Mouse (Mus musculus) erythroid progenitor cell, adult 5-6 weeks (primary cell): ENCODE results near the gene Zfp109. TPM values are rescaled to one million over a fixed set of nuclear protein-coding genes. Genes with fewer than 3 reads are reported as not detected.

Experiments
- ATAC-seq: replicated peaks from 2 replicates; pipeline ENCODE4 v1.8.0; 2016; ENCODE audit warnings: moderate number of reproducible peaks, mild to moderate bottlenecking, moderate TSS enrichment, inconsistent platforms; ENCODE audit not compliant: poor library complexity, low FRiP score, severe bottlenecking
- total RNA-seq, 2 experiments: library from RNA; stranded (forward) in 1 of 2; stranded (reverse) in 1 of 2; fragments of 150-400 nt in 1 of 2; fragments of 186-747, 209-891 nt in 1 of 2; gene quantifications; 2 replicates each; pipeline versions ENCODE4 v1.2.3 to v1.2.4; 2015 to 2017; ENCODE audit warnings: low replicate concordance in 2 of 2

Zfp109 gene
- total RNA-seq, 2 experiments from 2014 or later = 1.3 TPM

DNA sequence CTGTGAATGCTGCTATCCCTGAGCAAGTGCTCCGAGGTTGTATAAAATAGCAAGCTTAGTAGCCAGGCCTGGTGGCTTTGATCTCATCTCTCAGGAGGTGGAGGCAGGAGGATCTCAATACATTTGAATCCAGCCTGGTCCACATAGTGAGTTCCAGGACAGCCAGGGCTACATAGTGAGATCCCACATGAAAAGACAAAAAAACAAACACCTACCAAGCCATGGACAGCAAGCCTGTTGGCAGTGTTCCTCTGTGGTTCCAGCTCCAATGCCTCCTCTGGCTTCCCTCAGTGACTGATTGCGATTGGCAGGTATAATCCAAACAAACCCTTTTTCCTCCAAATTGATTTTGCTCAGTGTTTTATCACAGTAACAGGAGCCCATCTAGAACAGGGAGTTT, 27.1 kb downstream of the Zfp109 start:
- ATAC-seq = no peak

- no peak for ATAC-seq
Measured at GRCm38 (mm10) chr7:24208282-24208886, 29.0 kb downstream of the Zfp109 start.

- no peak for ATAC-seq
Measured at GRCm38 (mm10) chr7:24207488-24208261, 29.7 kb downstream of the Zfp109 start.

DNA sequence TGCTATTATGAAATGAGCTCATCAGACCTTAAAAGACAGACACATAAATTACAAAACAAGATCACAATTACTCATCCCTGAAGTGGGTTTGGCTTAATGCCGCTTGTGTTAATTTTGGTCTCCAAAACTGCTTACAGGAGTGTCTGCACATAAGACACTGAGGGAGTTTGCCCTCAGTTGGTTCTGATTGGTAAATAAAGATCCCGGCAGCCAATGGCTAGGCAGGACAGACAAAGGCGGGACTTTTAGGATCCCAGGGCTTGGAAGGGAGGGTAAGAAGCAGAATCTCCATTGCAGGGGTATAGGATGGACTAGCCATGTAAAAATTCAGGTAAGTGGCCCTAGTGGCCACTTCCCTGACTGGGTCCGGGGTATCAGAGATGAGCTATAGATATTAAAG, 40.4 kb downstream of the Zfp109 start:
- ATAC-seq = no peak

- ATAC-seq = no peak
Measured at GRCm38 (mm10) chr7:24193157-24193556, 44.2 kb downstream of the Zfp109 start.

GRCm38 (mm10) chr7:24191361-24191760, 46.0 kb downstream of the Zfp109 start:
- no peak for ATAC-seq

DNA sequence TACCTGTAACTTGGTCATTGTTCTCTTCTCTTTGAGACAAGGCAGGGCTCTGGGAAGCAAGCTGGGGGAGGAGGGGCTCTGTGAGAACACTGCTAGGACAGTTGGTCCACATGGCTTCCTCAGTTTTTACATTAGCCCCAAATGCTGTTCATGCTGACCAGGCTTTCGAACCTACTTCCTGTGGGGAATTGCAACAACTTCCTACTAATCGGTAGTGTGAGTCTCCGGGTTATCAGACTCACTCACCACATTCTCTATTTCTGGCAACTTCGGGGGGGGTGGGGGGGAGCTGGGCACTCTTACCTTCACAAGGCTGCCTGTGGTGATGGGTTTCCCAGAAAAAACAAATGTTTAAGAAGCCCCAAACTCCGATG, 47.8 kb downstream of the Zfp109 start:
- no peak for ATAC-seq

DNA sequence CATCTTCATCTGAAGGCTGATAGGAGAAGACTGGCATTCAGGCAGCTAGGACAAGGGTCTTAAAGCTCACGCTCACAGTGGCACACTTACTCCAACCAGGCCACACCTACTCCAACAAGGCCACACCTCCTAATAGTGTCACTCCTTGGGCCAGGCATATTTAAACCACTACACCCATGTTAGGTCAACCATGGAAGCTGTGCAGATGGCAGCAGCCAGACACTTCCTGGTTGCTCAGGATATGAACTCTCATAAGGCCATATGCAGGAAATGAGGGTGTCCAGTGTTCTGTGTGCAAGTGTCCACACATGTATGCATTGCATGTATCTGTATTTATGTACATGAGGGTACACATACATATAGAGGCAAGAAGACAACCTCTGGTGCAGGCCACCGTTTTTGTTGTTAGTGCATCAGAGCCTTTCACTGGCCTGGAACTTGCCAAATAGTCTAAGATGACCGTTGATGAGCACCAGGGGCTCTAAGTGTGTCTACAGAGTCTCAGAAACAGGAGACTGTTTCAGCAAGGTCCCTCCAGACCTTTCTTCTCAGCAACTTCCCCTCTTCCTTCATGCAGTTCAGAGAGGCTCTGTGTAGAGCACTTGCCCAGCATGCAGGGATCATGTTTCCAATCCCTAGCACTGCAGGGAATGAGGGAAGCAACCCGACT, 48.3 kb downstream of the Zfp109 start:
- ATAC-seq = no peak

DNA sequence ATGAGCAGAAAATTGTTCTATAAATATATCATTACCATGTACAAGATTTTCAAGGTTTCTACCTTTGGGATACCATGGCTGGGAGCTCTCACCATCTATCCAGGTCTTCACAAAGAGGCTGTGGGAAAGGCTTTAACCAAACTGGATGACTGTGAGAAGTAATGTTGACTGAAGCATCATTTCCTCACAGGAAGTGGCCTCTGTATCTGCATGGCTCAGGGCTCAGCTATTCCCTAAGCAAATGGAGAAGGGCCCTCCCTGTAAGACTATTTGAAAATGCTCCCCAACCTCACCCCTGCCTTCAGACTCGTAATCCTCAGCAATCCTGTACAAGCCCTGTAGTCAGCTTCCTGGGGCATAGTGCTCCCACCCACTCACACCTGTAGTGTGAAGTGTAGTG, 49.7 kb downstream of the Zfp109 start:
- no peak for ATAC-seq

Other genes with a start within 250 kb of the Zfp109 start
- gene V1rd19, start 235.9 kb downstream of the Zfp109 start, total RNA-seq (2015; ENCODE audit: low replicate concordance) = not detected in 2 replicates
- gene V1rd19, start 235.9 kb downstream of the Zfp109 start, total RNA-seq (2017; ENCODE audit: low replicate concordance) = not detected in 2 replicates
- not detected in 2 replicates for gene Vmn1r183, start 184.3 kb downstream of the Zfp109 start, total RNA-seq (2015; ENCODE audit: low replicate concordance)
- gene Vmn1r183, start 184.3 kb downstream of the Zfp109 start, total RNA-seq (2017; ENCODE audit: low replicate concordance) = not detected in 2 replicates
- gene Zfp180, start 155.6 kb downstream of the Zfp109 start, total RNA-seq (2015; ENCODE audit: low replicate concordance) = 16.6 and 25.2 TPM in 2 replicates
- gene Zfp180, start 155.6 kb downstream of the Zfp109 start, total RNA-seq (2017; ENCODE audit: low replicate concordance) = 19.4 and 20.3 TPM in 2 replicates
- 3.2 and 4.2 TPM in 2 replicates for gene Zfp112, start 125.2 kb downstream of the Zfp109 start, total RNA-seq (2015; ENCODE audit: low replicate concordance)
- gene Zfp112, start 125.2 kb downstream of the Zfp109 start, total RNA-seq (2017; ENCODE audit: low replicate concordance) = 1.3 and 2.3 TPM in 2 replicates
- 5.4 TPM in 1 of 2 replicates, not detected in the other for gene Zfp235, start 103.4 kb downstream of the Zfp109 start, total RNA-seq (2015; ENCODE audit: low replicate concordance)
- not detected in 2 replicates for gene Zfp235, start 103.4 kb downstream of the Zfp109 start, total RNA-seq (2017; ENCODE audit: low replicate concordance)
- 0.42 TPM in 1 of 2 replicates, not detected in the other for gene Zfp114, start 62.5 kb downstream of the Zfp109 start, total RNA-seq (2015; ENCODE audit: low replicate concordance)
- not detected in 2 replicates for gene Zfp114, start 62.5 kb downstream of the Zfp109 start, total RNA-seq (2017; ENCODE audit: low replicate concordance)
- gene Zfp111, start 26.1 kb downstream of the Zfp109 start, total RNA-seq (2015; ENCODE audit: low replicate concordance) = 0.72 and 4.2 TPM in 2 replicates
- gene Zfp111, start 26.1 kb downstream of the Zfp109 start, total RNA-seq (2017; ENCODE audit: low replicate concordance) = 0.51 and 1.1 TPM in 2 replicates
- not detected in 2 replicates for gene Zfp108, start 17.2 kb upstream of the Zfp109 start, total RNA-seq (2015; ENCODE audit: low replicate concordance)
- not detected in 2 replicates for gene Zfp108, start 17.2 kb upstream of the Zfp109 start, total RNA-seq (2017; ENCODE audit: low replicate concordance)
- not detected in 2 replicates for gene Zfp93, start 32.9 kb upstream of the Zfp109 start, total RNA-seq (2015; ENCODE audit: low replicate concordance)
- 0.39 and 0.83 TPM in 2 replicates for gene Zfp93, start 32.9 kb upstream of the Zfp109 start, total RNA-seq (2017; ENCODE audit: low replicate concordance)
- 1.1 and 2.5 TPM in 2 replicates for gene Zfp61, start 63.7 kb upstream of the Zfp109 start, total RNA-seq (2015; ENCODE audit: low replicate concordance)
- gene Zfp61, start 63.7 kb upstream of the Zfp109 start, total RNA-seq (2017; ENCODE audit: low replicate concordance) = 1.8 TPM in 1 of 2 replicates, not detected in the other
- gene Zfp94, start 79.1 kb upstream of the Zfp109 start, total RNA-seq (2015; ENCODE audit: low replicate concordance) = 0.72 TPM in 1 of 2 replicates, not detected in the other
- 0.39 TPM in 1 of 2 replicates, not detected in the other for gene Zfp94, start 79.1 kb upstream of the Zfp109 start, total RNA-seq (2017; ENCODE audit: low replicate concordance)
- not detected in 2 replicates for gene Tescl, start 96.4 kb upstream of the Zfp109 start, total RNA-seq (2015; ENCODE audit: low replicate concordance)
- not detected in 2 replicates for gene Tescl, start 96.4 kb upstream of the Zfp109 start, total RNA-seq (2017; ENCODE audit: low replicate concordance)
- gene Lypd5, start 111.6 kb upstream of the Zfp109 start, total RNA-seq (2015; ENCODE audit: low replicate concordance) = not detected in 2 replicates
- gene Lypd5, start 111.6 kb upstream of the Zfp109 start, total RNA-seq (2017; ENCODE audit: low replicate concordance) = not detected in 2 replicates
- gene Kcnn4, start 132.7 kb upstream of the Zfp109 start, total RNA-seq (2015; ENCODE audit: low replicate concordance) = 237 and 287 TPM in 2 replicates
- 417 and 443 TPM in 2 replicates for gene Kcnn4, start 132.7 kb upstream of the Zfp109 start, total RNA-seq (2017; ENCODE audit: low replicate concordance)
- 33.9 and 52.0 TPM in 2 replicates for gene Smg9, start 162.1 kb upstream of the Zfp109 start, total RNA-seq (2015; ENCODE audit: low replicate concordance)
- 25.2 and 42.7 TPM in 2 replicates for gene Smg9, start 162.1 kb upstream of the Zfp109 start, total RNA-seq (2017; ENCODE audit: low replicate concordance)
- gene Irgc1, start 214.7 kb upstream of the Zfp109 start, total RNA-seq (2015; ENCODE audit: low replicate concordance) = not detected in 2 replicates
- gene Irgc1, start 214.7 kb upstream of the Zfp109 start, total RNA-seq (2017; ENCODE audit: low replicate concordance) = not detected in 2 replicates
- 2.9 and 6.1 TPM in 2 replicates for gene Plaur, start 224.9 kb upstream of the Zfp109 start, total RNA-seq (2015; ENCODE audit: low replicate concordance)
- 1.1 and 7.2 TPM in 2 replicates for gene Plaur, start 224.9 kb upstream of the Zfp109 start, total RNA-seq (2017; ENCODE audit: low replicate concordance)
- not detected in 2 replicates for gene Cadm4, start 244.5 kb upstream of the Zfp109 start, total RNA-seq (2015; ENCODE audit: low replicate concordance)
- gene Cadm4, start 244.5 kb upstream of the Zfp109 start, total RNA-seq (2017; ENCODE audit: low replicate concordance) = not detected in 2 replicates